ENCODE assay signal across 7 mouse cellular contexts in the genomic region with DNA sequence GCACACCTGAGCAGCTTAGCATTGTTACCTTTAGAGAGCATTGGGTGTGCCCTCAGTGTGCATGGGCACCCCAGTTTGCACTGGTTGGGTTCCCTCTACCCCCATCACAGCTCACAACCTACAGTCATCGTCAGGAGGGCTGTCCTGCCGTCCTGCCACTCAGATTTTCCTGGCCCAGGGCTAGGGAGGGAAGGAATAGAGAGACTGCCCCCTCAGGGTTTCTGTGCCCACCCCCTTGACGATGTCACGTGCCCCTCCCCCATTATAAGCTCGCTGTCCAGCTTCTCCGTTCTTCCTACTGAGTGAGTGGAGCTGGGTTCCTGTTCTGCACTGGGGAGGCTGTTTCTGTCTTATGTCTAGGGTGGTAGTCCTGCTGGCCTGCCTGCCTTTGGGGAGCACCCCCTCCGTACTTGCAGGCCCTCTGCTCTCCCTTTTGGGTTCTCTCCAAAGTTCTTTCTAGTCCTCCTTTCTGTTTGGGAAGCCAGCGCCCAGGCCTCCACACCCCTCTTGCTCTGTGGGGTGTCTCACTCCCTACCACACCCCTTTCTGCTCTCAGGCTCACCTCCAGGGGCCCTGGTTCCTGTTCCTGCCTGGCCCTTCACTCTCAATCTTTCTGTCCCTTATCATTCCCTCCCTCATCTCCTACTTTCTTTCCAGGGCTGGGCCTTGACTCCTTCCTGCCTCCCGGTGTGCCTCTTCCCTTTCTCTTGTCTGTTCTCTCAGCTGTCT. TPM values are rescaled to one million over a fixed set of nuclear protein-coding genes. Genes with fewer than 3 reads are reported as not detected.
DNase-seq lines count a peak whose midpoint lies in the region; ATAC-seq and TF ChIP-seq lines count a peak whose summit lies in the region.

No protein-coding gene starts in this region.

- H3K27ac ChIP-seq in lung, embryonic 14.5 days (ENCODE audit: low read depth) = peak overlapping the region; percentile 58; the same call in 1 of the 2 replicates
- H3K27ac ChIP-seq in forebrain, embryonic 13.5 days = no peak overlapping the region
- H3K27ac ChIP-seq in limb, embryonic 15.5 days = peak overlapping the region; percentile 94; the same call in 1 of the 2 replicates
- peak overlapping the region; percentile 74 for H3K27ac ChIP-seq in stomach, embryonic 15.5 days
- H3K27ac ChIP-seq in left cerebral cortex, adult 2 months = no peak overlapping the region

- peaks cover 25% of the 10 kb centered on the region for H3K36me3 ChIP-seq in lung, embryonic 14.5 days (ENCODE audit: insufficient read depth)
- H3K36me3 ChIP-seq in forebrain, embryonic 13.5 days (ENCODE audit: poor library complexity, severe bottlenecking) = peaks cover 26% of the 10 kb centered on the region
- peaks cover 30% of the 10 kb centered on the region for H3K36me3 ChIP-seq in limb, embryonic 15.5 days
- H3K36me3 ChIP-seq in stomach, embryonic 15.5 days = peaks cover 22% of the 10 kb centered on the region

- peak overlapping the region; percentile 67 for H3K4me3 ChIP-seq in lung, embryonic 14.5 days (ENCODE audit: low read depth, low read length)
- no peak overlapping the region for H3K4me3 ChIP-seq in lung, adult 2 months (replicated peaks; ENCODE audit: extremely low read depth, low read depth, low read length)
- peak overlapping the region; percentile 61 for H3K4me3 ChIP-seq in forebrain, embryonic 13.5 days
- peak overlapping the region; percentile 65 for H3K4me3 ChIP-seq in limb, embryonic 15.5 days
- H3K4me3 ChIP-seq in stomach, embryonic 15.5 days (replicated peaks) = peak overlapping the region; percentile 65
- H3K4me3 ChIP-seq in left cerebral cortex, adult 2 months = no peak overlapping the region

- TF ChIP-seq CTCF in lung, embryonic 14.5 days (IDR thresholded peaks at IDR 0.05; ENCODE audit: low read depth) = no peak
- TF ChIP-seq CTCF in lung, adult 2 months (IDR thresholded peaks at IDR 0.05; ENCODE audit: insufficient read depth, low read length) = no peak
- no peak for TF ChIP-seq CTCF in left cerebral cortex, adult 2 months (IDR thresholded peaks at IDR 0.05)

- H3K4me2 ChIP-seq in lung, embryonic 14.5 days = peak overlapping the region; percentile 84
- peak overlapping the region; percentile 89 for H3K4me2 ChIP-seq in forebrain, embryonic 13.5 days
- H3K4me2 ChIP-seq in limb, embryonic 15.5 days = peak overlapping the region; percentile 83
- H3K4me2 ChIP-seq in stomach, embryonic 15.5 days = peak overlapping the region; percentile 93

- peaks cover 22% of the 10 kb centered on the region for H3K4me1 ChIP-seq in lung, embryonic 14.5 days (ENCODE audit: insufficient read depth)
- peaks cover 17% of the 10 kb centered on the region for H3K4me1 ChIP-seq in lung, adult 2 months (ENCODE audit: control insufficient read depth, insufficient read depth, low read length)
- H3K4me1 ChIP-seq in forebrain, embryonic 13.5 days = peaks cover 61% of the 10 kb centered on the region
- peaks cover 57% of the 10 kb centered on the region for H3K4me1 ChIP-seq in limb, embryonic 15.5 days
- H3K4me1 ChIP-seq in stomach, embryonic 15.5 days = peaks cover 50% of the 10 kb centered on the region

- WGBS in lung, embryonic 14.5 days = 14% methylated on average over 9 of the region's 9 CpGs
- WGBS in lung, adult 2 months = 25% methylated on average over 9 of the region's 9 CpGs
- WGBS in forebrain, embryonic 13.5 days = 10% methylated on average over 9 of the region's 9 CpGs
- 14% methylated on average over 9 of the region's 9 CpGs for WGBS in limb, embryonic 15.5 days
- WGBS in stomach, embryonic 15.5 days = 17% methylated on average over 9 of the region's 9 CpGs

- no peaks in the 10 kb centered on the region for H3K9me3 ChIP-seq in lung, embryonic 14.5 days (ENCODE audit: low read depth, low read length)
- no peaks in the 10 kb centered on the region for H3K9me3 ChIP-seq in forebrain, embryonic 13.5 days (replicated peaks)
- H3K9me3 ChIP-seq in limb, embryonic 15.5 days = no peaks in the 10 kb centered on the region
- H3K9me3 ChIP-seq in stomach, embryonic 15.5 days = no peaks in the 10 kb centered on the region

- H3K27me3 ChIP-seq in lung, embryonic 14.5 days (ENCODE audit: insufficient read depth, low read length) = no peaks in the 10 kb centered on the region
- peaks cover 5% of the 10 kb centered on the region; the same call in 1 of the 2 replicates for H3K27me3 ChIP-seq in forebrain, embryonic 13.5 days
- no peaks in the 10 kb centered on the region for H3K27me3 ChIP-seq in limb, embryonic 15.5 days
- H3K27me3 ChIP-seq in stomach, embryonic 15.5 days (replicated peaks) = no peaks in the 10 kb centered on the region

- no peak for TF ChIP-seq POLR2A in lung, adult 2 months (IDR thresholded peaks at IDR 0.05; ENCODE audit: borderline replicate concordance, extremely low read depth, low read depth, low read length)

- intact Hi-C loops in left cerebral cortex, adult 2 months (cut with DNase I) = no loop called here

- ATAC-seq in lung, embryonic 14.5 days (ENCODE audit: insufficient read depth) = no peak
- ATAC-seq in forebrain, embryonic 13.5 days = no peak
- no peak for ATAC-seq in limb, embryonic 15.5 days (ENCODE audit: insufficient number of reproducible peaks, low FRiP score, low TSS enrichment, low read depth)
- no peak for ATAC-seq in stomach, embryonic 15.5 days (ENCODE audit: insufficient read depth, low FRiP score, low read depth)

- DNase-seq in lung, embryonic 14.5 days = peak; percentile 29
- no peak for DNase-seq in lung, adult 2 months
- no peak for DNase-seq in right cerebral cortex, adult 18-20 months
- DNase-seq in left cerebral cortex, adult 2 months (ENCODE audit: extremely low spot score in 1 of 2, low spot score in 2 of 2) = no peak

- peak overlapping the region; percentile 66 for H3K9ac ChIP-seq in lung, embryonic 14.5 days
- H3K9ac ChIP-seq in forebrain, embryonic 13.5 days = peak overlapping the region; percentile 68
- peak overlapping the region; percentile 78 for H3K9ac ChIP-seq in limb, embryonic 15.5 days
- H3K9ac ChIP-seq in stomach, embryonic 15.5 days = no peak overlapping the region

RNA-seq across cellular contexts. Expression of gene Slc4a2, which starts 3.1 kb away (rescaled TPM):
- 29.9 and 35.5 TPM in 2 replicates for polyA plus RNA-seq in lung, embryonic 14.5 days (2014; fragmentation: Nextera tagmentation; extraction: Ambion mirVana)
- 84.6 and 86.8 TPM in 2 replicates for polyA plus RNA-seq in lung, adult 2 months (2012; rRNA removed)
- 19.5 and 23.3 TPM in 2 replicates for polyA plus RNA-seq in forebrain, embryonic 13.5 days (2015; fragmentation: Nextera tagmentation; extraction: Ambion mirVana)
- polyA plus RNA-seq in limb, embryonic 15.5 days (2015; fragmentation: Nextera tagmentation; extraction: Ambion mirVana) = 36.7 and 40.0 TPM in 2 replicates
- 38.8 and 44.6 TPM in 2 replicates for polyA plus RNA-seq in stomach, embryonic 15.5 days (2015; fragmentation: Nextera tagmentation; extraction: Ambion mirVana)
- 10 to 100 TPM; 31.0 to 33.8 TPM for total RNA-seq in left cerebral cortex, adult 2 months (2021)

RNA-seq across cellular contexts. Expression of gene Cdk5, which starts 3.4 kb away (rescaled TPM):
- 33.6 and 35.5 TPM in 2 replicates for polyA plus RNA-seq in lung, embryonic 14.5 days (2014; fragmentation: Nextera tagmentation; extraction: Ambion mirVana)
- polyA plus RNA-seq in lung, adult 2 months (2012; rRNA removed) = 47.0 and 71.4 TPM in 2 replicates
- 80.7 and 84.0 TPM in 2 replicates for polyA plus RNA-seq in forebrain, embryonic 13.5 days (2015; fragmentation: Nextera tagmentation; extraction: Ambion mirVana)
- 48.6 and 54.9 TPM in 2 replicates for polyA plus RNA-seq in limb, embryonic 15.5 days (2015; fragmentation: Nextera tagmentation; extraction: Ambion mirVana)
- polyA plus RNA-seq in stomach, embryonic 15.5 days (2015; fragmentation: Nextera tagmentation; extraction: Ambion mirVana) = 37.3 and 41.2 TPM in 2 replicates
- total RNA-seq in left cerebral cortex, adult 2 months (2021) = 100 to 1,000 TPM; 118 to 129 TPM

RNA-seq across cellular contexts. Expression of gene Asic3, which starts 13.5 kb away (rescaled TPM):
- polyA plus RNA-seq in lung, embryonic 14.5 days (2014; fragmentation: Nextera tagmentation; extraction: Ambion mirVana) = not detected in 2 replicates
- 0.15 and 0.50 TPM in 2 replicates for polyA plus RNA-seq in lung, adult 2 months (2012; rRNA removed)
- 0.24 TPM in 1 of 2 replicates, not detected in the other for polyA plus RNA-seq in forebrain, embryonic 13.5 days (2015; fragmentation: Nextera tagmentation; extraction: Ambion mirVana)
- polyA plus RNA-seq in limb, embryonic 15.5 days (2015; fragmentation: Nextera tagmentation; extraction: Ambion mirVana) = 0.24 and 0.73 TPM in 2 replicates
- polyA plus RNA-seq in stomach, embryonic 15.5 days (2015; fragmentation: Nextera tagmentation; extraction: Ambion mirVana) = 0.18 TPM in 1 of 2 replicates, not detected in the other
- total RNA-seq in left cerebral cortex, adult 2 months (2021) = under 1 TPM in 1 of 2 experiments, not detected in 1; 0.36 TPM

RNA-seq across cellular contexts. Expression of gene Fastk, which starts 18.4 kb away (rescaled TPM):
- 91.5 and 93.1 TPM in 2 replicates for polyA plus RNA-seq in lung, embryonic 14.5 days (2014; fragmentation: Nextera tagmentation; extraction: Ambion mirVana)
- polyA plus RNA-seq in lung, adult 2 months (2012; rRNA removed) = 187 and 234 TPM in 2 replicates
- 85.3 and 86.9 TPM in 2 replicates for polyA plus RNA-seq in forebrain, embryonic 13.5 days (2015; fragmentation: Nextera tagmentation; extraction: Ambion mirVana)
- polyA plus RNA-seq in limb, embryonic 15.5 days (2015; fragmentation: Nextera tagmentation; extraction: Ambion mirVana) = 108 and 130 TPM in 2 replicates
- polyA plus RNA-seq in stomach, embryonic 15.5 days (2015; fragmentation: Nextera tagmentation; extraction: Ambion mirVana) = 98.1 and 103 TPM in 2 replicates
- total RNA-seq in left cerebral cortex, adult 2 months (2021) = 100 to 1,000 TPM; 128 to 134 TPM

RNA-seq across cellular contexts. Expression of gene Tmub1, which starts 20.9 kb away (rescaled TPM):
- 14.2 and 15.7 TPM in 2 replicates for polyA plus RNA-seq in lung, embryonic 14.5 days (2014; fragmentation: Nextera tagmentation; extraction: Ambion mirVana)
- polyA plus RNA-seq in lung, adult 2 months (2012; rRNA removed) = 49.5 and 56.4 TPM in 2 replicates
- 32.5 and 35.4 TPM in 2 replicates for polyA plus RNA-seq in forebrain, embryonic 13.5 days (2015; fragmentation: Nextera tagmentation; extraction: Ambion mirVana)
- polyA plus RNA-seq in limb, embryonic 15.5 days (2015; fragmentation: Nextera tagmentation; extraction: Ambion mirVana) = 21.3 and 23.9 TPM in 2 replicates
- 22.0 and 22.3 TPM in 2 replicates for polyA plus RNA-seq in stomach, embryonic 15.5 days (2015; fragmentation: Nextera tagmentation; extraction: Ambion mirVana)
- total RNA-seq in left cerebral cortex, adult 2 months (2021) = 10 to 100 TPM; 26.1 to 28.7 TPM

Comparison
In these comparisons a context has a peak if more than half of its experiments do, and no peak if none do; other contexts are left out.
1. H3K4me3 ChIP-seq: peak in lung, embryonic 14.5 days (single experiment), forebrain, embryonic 13.5 days (single experiment), limb, embryonic 15.5 days (single experiment) and stomach, embryonic 15.5 days (single experiment); none in lung, adult 2 months (single experiment) and left cerebral cortex, adult 2 months (single experiment).
2. H3K27ac ChIP-seq: peak in lung, embryonic 14.5 days (single experiment), limb, embryonic 15.5 days (single experiment) and stomach, embryonic 15.5 days (single experiment); none in forebrain, embryonic 13.5 days (single experiment) and left cerebral cortex, adult 2 months (single experiment).
3. Peak in every context shown above with its lines, with median percentiles within 50 percentile points of each other: H3K4me2 ChIP-seq.